9 mouse cellular contexts compared by ENCODE assay signal in the genomic region with DNA sequence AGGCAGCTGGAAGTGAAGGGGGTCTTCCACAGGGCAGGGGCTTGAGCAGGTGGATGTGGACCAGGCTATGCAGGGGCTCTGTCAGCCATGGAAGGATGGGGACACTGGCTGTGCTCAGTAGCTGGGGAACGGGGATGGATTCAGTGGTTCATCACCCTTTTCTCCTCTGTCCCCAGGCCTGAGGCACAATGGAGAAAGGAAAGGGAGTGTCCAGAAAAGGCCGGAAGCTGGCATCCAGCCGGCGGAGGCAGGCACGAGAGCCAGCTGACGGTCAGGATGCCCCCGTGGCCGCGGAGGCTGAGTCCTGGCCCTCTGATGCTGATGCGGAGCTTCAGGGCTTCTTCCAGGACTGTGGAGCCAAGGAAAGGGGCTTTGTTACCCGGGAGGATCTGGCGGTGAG. TPM values are rescaled to one million over a fixed set of nuclear protein-coding genes. Genes with fewer than 3 reads are reported as not detected.
DNase-seq lines count a peak whose midpoint lies in the region; ATAC-seq and TF ChIP-seq lines count a peak whose summit lies in the region.
"Had no signal": no experiment of that assay in that cellular context is flagged by ENCODE, and none has a peak within 500 bp of the region (broad histone marks: within the 10 kb centered on the region; RNA-seq: fewer than 3 reads in every experiment).

No protein-coding gene starts in this region.

- 67% methylated on average over 12 of the region's 12 CpGs for WGBS in limb, embryonic 11.5 days
- WGBS in limb, embryonic 10.5 days: 61% methylated on average over 12 of the region's 12 CpGs
- 37% methylated on average over 12 of the region's 12 CpGs for WGBS in lung, adult 2 months

- peak; percentile 23; the same call in 1 of the 2 replicates for TF ChIP-seq POLR2A in lung, adult 2 months (IDR thresholded peaks at IDR 0.05; ENCODE audit: borderline replicate concordance, extremely low read depth, low read depth, low read length)

- no peak for TF ChIP-seq CTCF in lung, adult 2 months (IDR thresholded peaks at IDR 0.05; ENCODE audit: insufficient read depth, low read length)

- no peaks in the 10 kb centered on the region for H3K36me3 ChIP-seq in limb, embryonic 11.5 days (ENCODE audit: control insufficient read depth, insufficient read depth, low read length)
- no peaks in the 10 kb centered on the region for H3K36me3 ChIP-seq in limb, embryonic 10.5 days
- H3K36me3 ChIP-seq: liver, embryonic 13.5 days had no signal

- 0 out of 2 replicates have a peak overlapping the region, but pooled peaks have one; percentile 19 for H3K9ac ChIP-seq in limb, embryonic 11.5 days (ENCODE audit: low read length)
- H3K9ac ChIP-seq: liver, embryonic 13.5 days had no signal

- H3K4me3 ChIP-seq in limb, embryonic 11.5 days (ENCODE audit: low read depth, low read length): no peak overlapping the region
- no peak overlapping the region for H3K4me3 ChIP-seq in limb, embryonic 10.5 days
- H3K4me3 ChIP-seq in lung, adult 2 months (replicated peaks; ENCODE audit: extremely low read depth, low read depth, low read length): no peak overlapping the region
- H3K4me3 ChIP-seq: liver, embryonic 13.5 days had no signal

- no peak overlapping the region for H3K4me2 ChIP-seq in limb, embryonic 11.5 days (ENCODE audit: low read depth, severe bottlenecking)
- H3K4me2 ChIP-seq: liver, embryonic 13.5 days had no signal

- no peak for ATAC-seq in limb, embryonic 11.5 days (ENCODE audit: insufficient number of reproducible peaks, low FRiP score, low TSS enrichment, low read depth)
- ATAC-seq: forebrain, embryonic 16.5 days had no signal

- H3K9me3 ChIP-seq in limb, embryonic 11.5 days (ENCODE audit: control insufficient read depth, low read length): no peaks in the 10 kb centered on the region
- no peaks in the 10 kb centered on the region for H3K9me3 ChIP-seq in limb, embryonic 10.5 days (replicated peaks)
- H3K9me3 ChIP-seq: liver, embryonic 13.5 days had no signal

- intact Hi-C loops in gastrocnemius, postnatal 14 days (cut with DNase I; ENCODE audit: low total_unique reads): no loop called here

- no peak overlapping the region for H3K27ac ChIP-seq in limb, embryonic 11.5 days (replicated peaks; ENCODE audit: low read depth, low read length)
- H3K27ac ChIP-seq in limb, embryonic 10.5 days: no peak overlapping the region
- H3K27ac ChIP-seq: liver, embryonic 13.5 days had no signal

- H3K4me1 ChIP-seq in limb, embryonic 11.5 days (ENCODE audit: control insufficient read depth, insufficient read depth, low read length): no peaks in the 10 kb centered on the region
- H3K4me1 ChIP-seq in limb, embryonic 10.5 days: peaks cover 11% of the 10 kb centered on the region
- peaks cover 5% of the 10 kb centered on the region for H3K4me1 ChIP-seq in lung, adult 2 months (ENCODE audit: control insufficient read depth, insufficient read depth, low read length)

- DNase-seq in gastrocnemius, postnatal 14 days: peak; percentile 41
- DNase-seq in gastrocnemius, adult 8-10 months (ENCODE audit: low spot score in 2 of 2): no peak
- no peak for DNase-seq in limb, embryonic 11.5 days (ENCODE audit: low spot score)
- DNase-seq in limb, embryonic 10.5 days (ENCODE audit: low spot score): no peak
- peak; percentile 69 for DNase-seq in MN1 (ENCODE audit: low spot score)
- DNase-seq in lung, adult 2 months: peak; percentile 30
- no peak for DNase-seq in embryo, embryonic 11 days
- DNase-seq: liver, embryonic 13.5 days had no signal

- H3K27me3 ChIP-seq in limb, embryonic 11.5 days (ENCODE audit: control insufficient read depth, insufficient read depth, low read length): no peaks in the 10 kb centered on the region
- H3K27me3 ChIP-seq in limb, embryonic 10.5 days (ENCODE audit: low read depth, poor library complexity, severe bottlenecking): no peaks in the 10 kb centered on the region
- H3K27me3 ChIP-seq: liver, embryonic 13.5 days had no signal

RNA-seq across cellular contexts. Expression of a gene that starts 6.7 kb away (rescaled TPM):
- 1 to 10 TPM; 1.2 to 1.6 TPM for total RNA-seq in gastrocnemius, postnatal 14 days (2021)
- total RNA-seq in gastrocnemius, adult 8-10 months (2022): under 1 TPM in 3 of 4 experiments, not detected in 1; 0.24 to 0.61 (median 0.56) TPM
- polyA plus RNA-seq in limb, embryonic 11.5 days (2014; fragmentation: Nextera tagmentation; extraction: Ambion mirVana): 0.16 TPM in 1 of 2 replicates, not detected in the other
- 0.11 and 0.26 TPM in 2 replicates for polyA plus RNA-seq in limb, embryonic 10.5 days (2016; fragmentation: Nextera tagmentation; extraction: Ambion mirVana)
- 13.0 and 15.7 TPM in 2 replicates for polyA plus RNA-seq in lung, adult 2 months (2012; rRNA removed)
- polyA plus RNA-seq: forebrain, embryonic 16.5 days had no signal

RNA-seq across cellular contexts. Expression of a gene that starts 29.9 kb away (rescaled TPM):
- 10 to 100 TPM; 24.1 to 70.7 TPM for total RNA-seq in gastrocnemius, postnatal 14 days (2021)
- total RNA-seq in gastrocnemius, adult 8-10 months (2022): 10 to 100 TPM in 3 of 4 experiments, 1 to 10 TPM in 1; 9.8 to 33.8 (median 12.1) TPM
- 40.7 and 41.5 TPM in 2 replicates for polyA plus RNA-seq in limb, embryonic 11.5 days (2014; fragmentation: Nextera tagmentation; extraction: Ambion mirVana)
- polyA plus RNA-seq in limb, embryonic 10.5 days (2016; fragmentation: Nextera tagmentation; extraction: Ambion mirVana): 22.2 and 28.8 TPM in 2 replicates
- 70.3 and 91.5 TPM in 2 replicates for polyA plus RNA-seq in lung, adult 2 months (2012; rRNA removed)

Comparison
In these comparisons a context has a peak if more than half of its experiments do, and no peak if none do; other contexts are left out.
1. DNase-seq: peak in gastrocnemius, postnatal 14 days (single experiment), MN1 (single experiment) and lung, adult 2 months (single experiment); none in gastrocnemius, adult 8-10 months (0 of 2), limb, embryonic 11.5 days (single experiment), limb, embryonic 10.5 days (single experiment) and embryo, embryonic 11 days (single experiment).
2. RNA of a gene that starts 6.7 kb away (polyA plus RNA-seq): 13.0 to 15.7 TPM in lung, adult 2 months; 0.11 to 0.26 TPM in limb, embryonic 10.5 days and 0.16 TPM in limb, embryonic 11.5 days; every median in the first group is over 10 times any median in the second.